Mouse (Mus musculus) C2C12 (cell line): ENCODE measurements around the gene 5730522E02Rik. TPM values are rescaled to one million over a fixed set of nuclear protein-coding genes. Genes with fewer than 3 reads are reported as not detected.

ENCODE experiments used
- H3K27me3 ChIP-seq: one replicate; pipeline ENCODE4 v1.6.1; 2011; ENCODE audit not compliant: control insufficient read depth, insufficient read depth, insufficient read length
- H3K36me3 ChIP-seq: one replicate; pipeline ENCODE4 v1.6.1; 2011; ENCODE audit not compliant: control insufficient read depth, insufficient read depth
- H3K4me3 ChIP-seq: one replicate; pipeline ENCODE4 v1.5.1; 2011; ENCODE audit warnings: mild to moderate bottlenecking, control low read depth; ENCODE audit not compliant: poor library complexity, insufficient read depth, severe bottlenecking
- H3K79me2 ChIP-seq: one replicate; pipeline ENCODE4 v1.6.1; 2011; ENCODE audit not compliant: control insufficient read depth, insufficient read depth
- H3K79me3 ChIP-seq: one replicate; pipeline ENCODE4 v1.6.1; 2011; ENCODE audit warnings: low read depth, control low read depth
- H3ac ChIP-seq: one replicate; pipeline ENCODE3; 2011; ENCODE audit warnings: low read depth; ENCODE audit not compliant: control insufficient read depth, insufficient read length
- CEBPB ChIP-seq: IDR thresholded peaks from one replicate; pipeline ENCODE4 v1.6.1; 2011; ENCODE audit warnings: low read depth, mild to moderate bottlenecking, control low read depth, moderate library complexity
- CTCF ChIP-seq: IDR thresholded peaks from one replicate; pipeline ENCODE4 v1.5.1; 2011; ENCODE audit not compliant: control insufficient read depth, insufficient read depth, insufficient read length
- FOSL1 ChIP-seq: IDR thresholded peaks from one replicate; pipeline ENCODE4 v1.8.0; 2011; ENCODE audit warnings: mild to moderate bottlenecking, low read length; ENCODE audit not compliant: poor library complexity, insufficient read depth, severe bottlenecking
- MAX ChIP-seq: IDR thresholded peaks from one replicate; pipeline ENCODE4 v1.6.1; 2011; ENCODE audit warnings: mild to moderate bottlenecking, control low read depth
- MYOD1 ChIP-seq: IDR thresholded peaks from one replicate; pipeline ENCODE4 v1.6.1; 2011; ENCODE audit warnings: low read depth; ENCODE audit not compliant: control insufficient read depth, insufficient read length
- MYOG ChIP-seq: IDR thresholded peaks from one replicate; pipeline ENCODE4 v1.6.1; 2011; ENCODE audit not compliant: control insufficient read depth, insufficient read length; ENCODE audit errors: extremely low read depth
- USF1 ChIP-seq: IDR thresholded peaks from one replicate; pipeline ENCODE4 v1.6.1; 2011; ENCODE audit warnings: low read depth, mild to moderate bottlenecking, control low read depth, moderate library complexity
- polyA plus RNA-seq: library from polyadenylated mRNA; unstranded; fragments of >200 nt; fragmentation: generic; extraction: Trizol; gene quantifications from one replicate; pipeline ENCODE4 v1.2.1, GENCODE M21; 2012; ENCODE audit warnings: missing spikeins

Gene 5730522E02Rik
- polyA plus RNA-seq, 1 experiment = not detected

GRCm38 (mm10) chr11:26117651-26118050, 92.9 kb downstream of the 5730522E02Rik start:
- Histone ChIP-seq H3K4me3 (no peak overlapping the region), H3K36me3 (no peaks in the 10 kb centered on the region), H3K79me3 (no peaks in the 10 kb centered on the region), H3K27me3 (no peaks in the 10 kb centered on the region), H3K79me2 (no peaks in the 10 kb centered on the region), H3ac (no peak overlapping the region)
- no peak for TF ChIP-seq CEBPB
- TF ChIP-seq FOSL1 = no peak
- no peak for TF ChIP-seq MAX
- TF ChIP-seq USF1 = no peak
- TF ChIP-seq CTCF = no peak
- TF ChIP-seq MYOD1 = no peak
- TF ChIP-seq MYOG = no peak

- no peak overlapping the region for H3K4me3 ChIP-seq
- TF ChIP-seq USF1 = no peak
- no peak for TF ChIP-seq MYOD1
- TF ChIP-seq MYOG = no peak
- TF ChIP-seq CTCF = no peak
- no peak for TF ChIP-seq CEBPB
- no peak for TF ChIP-seq MAX
- TF ChIP-seq FOSL1 = no peak
- no peaks in the 10 kb centered on the region for H3K36me3 ChIP-seq
- H3K27me3 ChIP-seq = no peaks in the 10 kb centered on the region
- H3ac ChIP-seq = no peak overlapping the region
- no peaks in the 10 kb centered on the region for H3K79me2 ChIP-seq
- no peaks in the 10 kb centered on the region for H3K79me3 ChIP-seq
These were observed 98.4 kb downstream of the 5730522E02Rik start for GRCm38 (mm10) chr11:26112206-26112605.

- Histone ChIP-seq H3K36me3 (no peaks in the 10 kb centered on the region), H3K27me3 (no peaks in the 10 kb centered on the region), H3K79me3 (no peaks in the 10 kb centered on the region), H3K79me2 (no peaks in the 10 kb centered on the region), H3K4me3 (no peak overlapping the region), H3ac (no peak overlapping the region)
- no peak for TF ChIP-seq MAX
- TF ChIP-seq MYOG = no peak
- TF ChIP-seq USF1 = no peak
- no peak for TF ChIP-seq CTCF
- TF ChIP-seq CEBPB = no peak
- TF ChIP-seq FOSL1 = no peak
- TF ChIP-seq MYOD1 = no peak
These were observed 101.9 kb downstream of the 5730522E02Rik start for GRCm38 (mm10) chr11:26108647-26109046.

GRCm38 (mm10) chr11:26104680-26105079, 105.9 kb downstream of the 5730522E02Rik start:
- H3K36me3 ChIP-seq = no peaks in the 10 kb centered on the region
- no peak overlapping the region for H3K4me3 ChIP-seq
- no peaks in the 10 kb centered on the region for H3K79me3 ChIP-seq
- no peak for TF ChIP-seq MYOG
- TF ChIP-seq MAX = no peak
- TF ChIP-seq USF1 = no peak
- no peak for TF ChIP-seq CTCF
- TF ChIP-seq MYOD1 = no peak
- no peak for TF ChIP-seq CEBPB
- TF ChIP-seq FOSL1 = no peak
- no peak overlapping the region for H3ac ChIP-seq
- no peaks in the 10 kb centered on the region for H3K27me3 ChIP-seq
- H3K79me2 ChIP-seq = no peaks in the 10 kb centered on the region

GRCm38 (mm10) chr11:26103698-26104097, 106.9 kb downstream of the 5730522E02Rik start:
- Histone ChIP-seq H3K79me3 (no peaks in the 10 kb centered on the region), H3K36me3 (no peaks in the 10 kb centered on the region), H3K27me3 (no peaks in the 10 kb centered on the region), H3K4me3 (no peak overlapping the region), H3K79me2 (no peaks in the 10 kb centered on the region), H3ac (no peak overlapping the region)
- TF ChIP-seq MYOG (no peak), CEBPB (no peak), MYOD1 (no peak), CTCF (no peak), FOSL1 (no peak)

GRCm38 (mm10) chr11:26102878-26103277, 107.7 kb downstream of the 5730522E02Rik start:
- no peaks in the 10 kb centered on the region for H3K27me3 ChIP-seq
- no peaks in the 10 kb centered on the region for H3K36me3 ChIP-seq
- no peak overlapping the region for H3K4me3 ChIP-seq
- no peaks in the 10 kb centered on the region for H3K79me2 ChIP-seq
- TF ChIP-seq MYOD1 = no peak
- no peak for TF ChIP-seq CEBPB
- no peak for TF ChIP-seq FOSL1
- TF ChIP-seq USF1 = no peak
- TF ChIP-seq CTCF = no peak
- TF ChIP-seq MAX = no peak
- no peak for TF ChIP-seq MYOG
- no peak overlapping the region for H3ac ChIP-seq
- H3K79me3 ChIP-seq = no peaks in the 10 kb centered on the region

GRCm38 (mm10) chr11:26100077-26100476, 110.5 kb downstream of the 5730522E02Rik start:
- H3K79me2 ChIP-seq = no peaks in the 10 kb centered on the region
- no peaks in the 10 kb centered on the region for H3K27me3 ChIP-seq
- H3K79me3 ChIP-seq = no peaks in the 10 kb centered on the region
- no peak overlapping the region for H3ac ChIP-seq
- no peak for TF ChIP-seq MYOG
- no peak for TF ChIP-seq MAX
- no peak for TF ChIP-seq USF1
- TF ChIP-seq CEBPB = no peak
- TF ChIP-seq MYOD1 = no peak
- TF ChIP-seq FOSL1 = no peak
- TF ChIP-seq CTCF = no peak
- no peak overlapping the region for H3K4me3 ChIP-seq
- H3K36me3 ChIP-seq = no peaks in the 10 kb centered on the region
